Mouse (Mus musculus) spleen, adult 2 months (tissue): ENCODE data around the gene Rab11fip3.

Experiments
- CTCF ChIP-seq: fragments of 200-500 bp; IDR thresholded peaks from 2 replicates; pipeline ENCODE4 v1.5.1; 2011; ENCODE audit warnings: mild to moderate bottlenecking, inconsistent platforms; ENCODE audit not compliant: insufficient read depth, insufficient read length, insufficient replicate concordance; ENCODE audit errors: extremely low read depth
- POLR2A ChIP-seq: fragments of 200-500 bp; IDR thresholded peaks from 2 replicates; pipeline ENCODE4 v1.6.1; 2011; ENCODE audit warnings: low read depth, low read length, inconsistent platforms

DNA sequence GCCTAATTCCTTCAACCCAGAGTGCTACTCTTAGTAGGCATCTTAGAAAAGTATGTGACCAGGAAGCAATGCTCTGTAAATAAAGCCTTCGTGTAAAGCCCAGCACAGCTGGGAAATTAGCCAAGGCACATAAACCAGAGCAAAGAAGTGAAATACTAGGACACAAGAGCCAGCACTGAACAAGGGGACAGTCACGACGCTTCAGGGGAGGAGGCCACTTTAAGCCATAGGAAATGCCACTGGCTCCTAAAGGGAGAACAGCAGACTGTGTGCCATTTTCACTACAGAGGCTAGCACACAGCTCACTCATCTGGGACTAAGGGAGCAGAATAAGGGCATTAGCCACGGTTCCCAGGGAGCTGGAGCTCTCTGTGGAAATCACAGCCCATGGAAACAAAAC, 24.1 kb downstream of the Rab11fip3 start:
- TF ChIP-seq POLR2A (no peak), CTCF (no peak)
